Mouse (Mus musculus) mesoderm, embryonic 11.5 days (tissue): Measurements from ENCODE around the gene Acox1.

Experiments used
- DNase-seq: peaks from one replicate; pipeline ENCODE4 v3.0.0-alpha.2; 2012; ENCODE audit warnings: low read depth, low spot score

Gene Acox1

GRCm38 (mm10) chr11:116130488-116131205, 68.2 kb downstream of the Acox1 start, which contains the start of gene Trim65:
Gene Trim65, minus strand, starts transcription at chr11:116131128.
- peak; percentile 90 for DNase-seq

GRCm38 (mm10) chr11:116129993-116130487, 68.8 kb downstream of the Acox1 start:
- DNase-seq, result peak; percentile 36

- DNase-seq, result no peak
Measured at GRCm38 (mm10) chr11:116129091-116129790, 69.6 kb downstream of the Acox1 start.

- DNase-seq, result no peak
Measured at GRCm38 (mm10) chr11:116127986-116128385, 70.9 kb downstream of the Acox1 start.

DNA sequence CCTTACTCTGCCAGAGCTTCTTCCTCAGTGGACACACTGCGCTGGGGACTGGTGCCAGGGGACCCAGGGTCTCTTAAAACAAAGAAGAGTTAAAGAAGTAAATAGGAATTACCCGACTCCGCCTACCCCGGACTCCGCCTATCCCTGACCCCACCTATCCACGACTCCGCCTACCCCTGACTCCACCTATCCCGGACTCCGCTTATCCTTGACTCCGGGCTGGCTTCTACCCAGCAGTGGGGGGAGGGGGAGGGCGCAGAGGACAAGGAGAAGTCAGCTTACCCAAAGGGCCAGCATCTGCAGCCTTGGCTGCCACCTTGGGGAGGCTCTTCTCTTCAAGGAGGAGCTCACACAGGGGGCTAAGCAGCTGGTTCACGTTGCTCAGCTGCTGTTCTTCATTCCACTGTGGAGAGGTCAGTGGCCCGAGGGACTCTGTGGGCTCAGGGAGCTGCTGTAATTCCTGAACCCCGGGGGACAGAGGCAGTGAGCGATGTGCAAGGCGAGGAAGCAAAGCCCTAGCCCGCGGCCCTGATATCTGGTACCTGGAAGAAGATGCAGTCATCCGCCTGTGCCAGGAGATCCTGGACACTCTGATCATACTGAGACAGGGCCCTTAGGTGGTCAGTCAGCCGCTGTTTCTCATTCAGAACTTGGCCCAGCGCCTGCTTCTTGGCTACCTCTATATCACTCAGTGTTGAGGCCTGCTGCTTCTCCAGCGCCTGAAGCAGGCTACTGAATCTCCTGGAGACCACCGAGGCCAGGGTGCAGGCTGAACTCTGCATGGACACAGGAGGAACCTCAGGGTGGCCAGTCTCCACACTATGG, 71.5 kb downstream of the Acox1 start, which contains the start of gene Trim47:
Trim47 (minus strand) TSS at position 55 of the 825 bp plus-strand sequence.
- DNase-seq, result peak; percentile 79

DNA sequence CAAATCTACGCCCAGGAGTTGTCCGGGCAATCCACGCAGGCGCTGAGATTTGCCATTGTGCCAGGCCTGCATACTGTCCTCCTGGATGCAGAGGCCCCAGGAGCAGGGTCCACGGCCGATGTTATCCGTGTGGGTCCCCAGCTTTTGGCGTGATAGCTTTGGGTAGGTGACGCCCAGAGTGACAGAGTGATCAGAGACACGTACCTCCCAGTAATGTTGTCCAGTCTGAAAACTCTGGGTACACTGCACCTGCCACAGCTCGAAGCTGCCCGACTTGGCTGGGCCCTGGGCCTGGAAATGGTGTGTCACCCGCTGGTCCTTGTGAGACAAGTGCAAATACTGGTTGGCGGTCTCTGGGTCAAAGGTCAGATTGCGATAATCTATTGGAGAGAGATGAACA, 72.6 kb downstream of the Acox1 start:
- DNase-seq, result no peak
